Mouse (Mus musculus): ENCODE results near the gene Syt7. TPM values are rescaled to one million over a fixed set of nuclear protein-coding genes. Genes with fewer than 3 reads are reported as not detected.

Syt7 gene
- polyA plus RNA-seq, 1 experiment: 4.1 TPM

- no peaks in the 10 kb centered on the region for H3K4me1 ChIP-seq (ENCODE audit: control insufficient read depth, insufficient read depth, low read length)
- H3K9me3 ChIP-seq (replicated peaks; ENCODE audit: control insufficient read depth, insufficient read depth, low read length, poor library complexity, severe bottlenecking): no peaks in the 10 kb centered on the region
- no peak overlapping the region for H3K9ac ChIP-seq (ENCODE audit: low read depth, poor library complexity, severe bottlenecking)
- H3K27me3 ChIP-seq (ENCODE audit: control insufficient read depth, insufficient read depth, low read length, poor library complexity, severe bottlenecking): no peaks in the 10 kb centered on the region
- TF ChIP-seq EP300 (IDR thresholded peaks at IDR 0.05; ENCODE audit: insufficient read depth, low read depth, low read length) (no peak), POLR2A (IDR thresholded peaks at IDR 0.05; ENCODE audit: insufficient read depth, low read length) (no peak), CTCF (IDR thresholded peaks at IDR 0.05; ENCODE audit: low read depth, low read length) (no peak)
- no peaks in the 10 kb centered on the region for H3K36me3 ChIP-seq (ENCODE audit: control insufficient read depth, insufficient read depth, low read length, poor library complexity, severe bottlenecking)
- no peak overlapping the region for H3K27ac ChIP-seq (ENCODE audit: insufficient read depth, low read length)
- no peak overlapping the region for H3K4me3 ChIP-seq (ENCODE audit: low read depth, low read length)
Observed at GRCm38 (mm10) chr19:10404424-10404823, 15.5 kb downstream of the Syt7 start.

- no peak overlapping the region for H3K9ac ChIP-seq (ENCODE audit: low read depth, poor library complexity, severe bottlenecking)
- no peak overlapping the region for H3K27ac ChIP-seq (ENCODE audit: insufficient read depth, low read length)
- no peaks in the 10 kb centered on the region for H3K36me3 ChIP-seq (ENCODE audit: control insufficient read depth, insufficient read depth, low read length, poor library complexity, severe bottlenecking)
- no peaks in the 10 kb centered on the region for H3K9me3 ChIP-seq (replicated peaks; ENCODE audit: control insufficient read depth, insufficient read depth, low read length, poor library complexity, severe bottlenecking)
- H3K4me3 ChIP-seq (ENCODE audit: low read depth, low read length): no peak overlapping the region
- H3K4me1 ChIP-seq (ENCODE audit: control insufficient read depth, insufficient read depth, low read length): no peaks in the 10 kb centered on the region
- TF ChIP-seq CTCF (IDR thresholded peaks at IDR 0.05; ENCODE audit: low read depth, low read length) (no peak), EP300 (IDR thresholded peaks at IDR 0.05; ENCODE audit: insufficient read depth, low read depth, low read length) (no peak), POLR2A (IDR thresholded peaks at IDR 0.05; ENCODE audit: insufficient read depth, low read length) (no peak)
- H3K27me3 ChIP-seq (ENCODE audit: control insufficient read depth, insufficient read depth, low read length, poor library complexity, severe bottlenecking): no peaks in the 10 kb centered on the region
Observed at GRCm38 (mm10) chr19:10404911-10405310, 16.0 kb downstream of the Syt7 start.

- TF ChIP-seq EP300 (IDR thresholded peaks at IDR 0.05; ENCODE audit: insufficient read depth, low read depth, low read length) (no peak), CTCF (IDR thresholded peaks at IDR 0.05; ENCODE audit: low read depth, low read length) (no peak), POLR2A (IDR thresholded peaks at IDR 0.05; ENCODE audit: insufficient read depth, low read length) (no peak)
- Histone ChIP-seq H3K9ac (ENCODE audit: low read depth, poor library complexity, severe bottlenecking) (no peak overlapping the region), H3K27me3 (ENCODE audit: control insufficient read depth, insufficient read depth, low read length, poor library complexity, severe bottlenecking) (no peaks in the 10 kb centered on the region), H3K36me3 (ENCODE audit: control insufficient read depth, insufficient read depth, low read length, poor library complexity, severe bottlenecking) (no peaks in the 10 kb centered on the region), H3K9me3 (replicated peaks; ENCODE audit: control insufficient read depth, insufficient read depth, low read length, poor library complexity, severe bottlenecking) (no peaks in the 10 kb centered on the region), H3K4me3 (ENCODE audit: low read depth, low read length) (peak overlapping the region; percentile 40), H3K27ac (ENCODE audit: insufficient read depth, low read length) (no peak overlapping the region), H3K4me1 (ENCODE audit: control insufficient read depth, insufficient read depth, low read length) (peaks cover 5% of the 10 kb centered on the region)
Observed at GRCm38 (mm10) chr19:10413701-10414242, 24.9 kb downstream of the Syt7 start.

GRCm38 (mm10) chr19:10415508-10415907, 26.6 kb downstream of the Syt7 start:
- Histone ChIP-seq H3K4me1 (ENCODE audit: control insufficient read depth, insufficient read depth, low read length) (peaks cover 5% of the 10 kb centered on the region), H3K9me3 (replicated peaks; ENCODE audit: control insufficient read depth, insufficient read depth, low read length, poor library complexity, severe bottlenecking) (no peaks in the 10 kb centered on the region), H3K27ac (ENCODE audit: insufficient read depth, low read length) (no peak overlapping the region), H3K4me3 (ENCODE audit: low read depth, low read length) (no peak overlapping the region), H3K27me3 (ENCODE audit: control insufficient read depth, insufficient read depth, low read length, poor library complexity, severe bottlenecking) (no peaks in the 10 kb centered on the region), H3K36me3 (ENCODE audit: control insufficient read depth, insufficient read depth, low read length, poor library complexity, severe bottlenecking) (no peaks in the 10 kb centered on the region), H3K9ac (ENCODE audit: low read depth, poor library complexity, severe bottlenecking) (no peak overlapping the region)
- TF ChIP-seq CTCF (IDR thresholded peaks at IDR 0.05; ENCODE audit: low read depth, low read length) (no peak), POLR2A (IDR thresholded peaks at IDR 0.05; ENCODE audit: insufficient read depth, low read length) (no peak)

- TF ChIP-seq POLR2A (IDR thresholded peaks at IDR 0.05; ENCODE audit: insufficient read depth, low read length): no peak
- no peak for TF ChIP-seq EP300 (IDR thresholded peaks at IDR 0.05; ENCODE audit: insufficient read depth, low read depth, low read length)
- no peak for TF ChIP-seq CTCF (IDR thresholded peaks at IDR 0.05; ENCODE audit: low read depth, low read length)
- H3K4me3 ChIP-seq (ENCODE audit: low read depth, low read length): no peak overlapping the region
- H3K9ac ChIP-seq (ENCODE audit: low read depth, poor library complexity, severe bottlenecking): no peak overlapping the region
- H3K27me3 ChIP-seq (ENCODE audit: control insufficient read depth, insufficient read depth, low read length, poor library complexity, severe bottlenecking): no peaks in the 10 kb centered on the region
- H3K4me1 ChIP-seq (ENCODE audit: control insufficient read depth, insufficient read depth, low read length): peaks cover 5% of the 10 kb centered on the region
- no peak overlapping the region for H3K27ac ChIP-seq (ENCODE audit: insufficient read depth, low read length)
- H3K9me3 ChIP-seq (replicated peaks; ENCODE audit: control insufficient read depth, insufficient read depth, low read length, poor library complexity, severe bottlenecking): no peaks in the 10 kb centered on the region
- H3K36me3 ChIP-seq (ENCODE audit: control insufficient read depth, insufficient read depth, low read length, poor library complexity, severe bottlenecking): no peaks in the 10 kb centered on the region
Observed at GRCm38 (mm10) chr19:10416889-10417288, 28.0 kb downstream of the Syt7 start.

GRCm38 (mm10) chr19:10417436-10417835, 28.5 kb downstream of the Syt7 start:
- Histone ChIP-seq H3K4me1 (ENCODE audit: control insufficient read depth, insufficient read depth, low read length) (peaks cover 5% of the 10 kb centered on the region), H3K9ac (ENCODE audit: low read depth, poor library complexity, severe bottlenecking) (no peak overlapping the region), H3K36me3 (ENCODE audit: control insufficient read depth, insufficient read depth, low read length, poor library complexity, severe bottlenecking) (no peaks in the 10 kb centered on the region), H3K27me3 (ENCODE audit: control insufficient read depth, insufficient read depth, low read length, poor library complexity, severe bottlenecking) (no peaks in the 10 kb centered on the region), H3K4me3 (ENCODE audit: low read depth, low read length) (no peak overlapping the region), H3K27ac (ENCODE audit: insufficient read depth, low read length) (no peak overlapping the region), H3K9me3 (replicated peaks; ENCODE audit: control insufficient read depth, insufficient read depth, low read length, poor library complexity, severe bottlenecking) (no peaks in the 10 kb centered on the region)
- TF ChIP-seq POLR2A (IDR thresholded peaks at IDR 0.05; ENCODE audit: insufficient read depth, low read length) (no peak), EP300 (IDR thresholded peaks at IDR 0.05; ENCODE audit: insufficient read depth, low read depth, low read length) (no peak), CTCF (IDR thresholded peaks at IDR 0.05; ENCODE audit: low read depth, low read length) (no peak)
